Mouse (Mus musculus) T-helper 2 cell (primary cell): ENCODE data around the gene Cds1.
"Not testable (repeated sequence)": the region's sequence is repeated elsewhere in the genome, so short reads cannot be mapped to it uniquely, and the experiment has no call there.

Experiments used
- in situ Hi-C: fragments of 300-600 bp; cut with MboI, MseI; formaldehyde crosslinking; loops from one replicate; pipeline ENCODE4 v1.15.1; 2025; ENCODE audit warnings: high pct_unique_total_duplicates

Cds1 gene

GRCm38 (mm10) chr5:101828932-101829331 is 64.0 kb downstream of the Cds1 start:
- in situ Hi-C loops, result no loop called here

DNA sequence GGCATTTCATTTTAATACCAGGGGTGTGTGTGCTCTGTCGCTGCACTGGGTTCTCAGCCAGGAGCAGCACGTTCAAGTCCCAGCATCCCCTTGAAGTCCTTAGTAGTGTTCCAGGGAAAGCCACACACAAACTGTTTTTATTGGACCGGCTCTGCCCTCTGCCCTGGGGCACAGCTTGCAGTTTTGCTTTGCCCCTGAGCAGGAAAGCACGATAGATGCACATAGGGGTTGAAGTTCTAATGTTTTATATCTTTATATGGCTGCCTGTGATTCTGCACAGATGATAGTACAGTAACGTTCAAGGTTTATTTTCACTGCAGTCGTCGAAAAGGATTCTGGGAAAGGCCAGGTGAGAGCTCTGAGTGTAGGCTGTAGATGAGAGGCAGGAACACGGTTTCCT is 65.2 kb downstream of the Cds1 start:
- in situ Hi-C loops, result no loop called here

GRCm38 (mm10) chr5:101832042-101832441 is 67.1 kb downstream of the Cds1 start:
- in situ Hi-C loops, result no loop called here

DNA sequence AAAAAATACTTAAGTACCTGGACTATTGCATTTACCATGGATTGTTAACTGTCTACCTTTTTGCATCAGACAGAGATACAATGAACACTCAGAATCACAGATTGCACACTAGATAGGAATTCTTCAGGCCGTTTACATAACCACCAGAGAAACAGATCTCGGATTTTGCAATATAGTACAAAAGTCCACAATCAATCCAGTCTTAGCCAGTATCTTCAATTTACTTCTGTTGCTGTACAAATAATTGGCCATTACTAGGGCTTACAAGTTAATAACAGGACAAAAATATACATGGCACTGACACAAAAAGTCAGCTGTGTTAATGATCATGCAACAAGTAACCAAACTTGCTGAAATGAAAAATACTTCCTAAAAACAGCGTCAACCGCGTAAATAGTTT is 68.1 kb downstream of the Cds1 start:
- in situ Hi-C loops, result no loop called here

GRCm38 (mm10) chr5:101833875-101834274 is 68.9 kb downstream of the Cds1 start:
- in situ Hi-C loops, result no loop called here

- in situ Hi-C loops, result no loop called here
Measured at GRCm38 (mm10) chr5:101836221-101836620, 71.3 kb downstream of the Cds1 start.

GRCm38 (mm10) chr5:101837605-101838004 is 72.7 kb downstream of the Cds1 start:
- in situ Hi-C loops, result not testable (repeated sequence)

DNA sequence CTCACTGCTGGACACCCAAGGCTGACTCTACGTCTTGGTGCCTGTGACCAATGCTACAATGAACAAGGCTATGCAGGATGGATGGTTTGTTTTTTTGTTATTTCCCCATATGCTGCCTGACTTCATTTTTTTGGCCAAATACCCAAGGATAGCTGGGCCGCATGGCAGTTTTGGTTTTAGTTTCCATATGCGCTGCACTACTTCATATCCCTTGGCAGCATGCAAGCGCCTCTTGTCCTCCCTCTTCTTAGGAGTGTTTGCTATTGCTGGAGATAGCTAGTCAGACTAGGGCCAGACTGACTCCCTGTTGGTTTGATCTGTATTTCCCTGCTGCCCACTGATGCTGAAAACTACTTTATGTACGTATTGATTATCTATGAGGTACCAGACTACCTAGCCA is 75.5 kb downstream of the Cds1 start:
- in situ Hi-C loops, result no loop called here

GRCm38 (mm10) chr5:101845011-101845410 is 80.1 kb downstream of the Cds1 start:
- in situ Hi-C loops, result no loop called here

DNA sequence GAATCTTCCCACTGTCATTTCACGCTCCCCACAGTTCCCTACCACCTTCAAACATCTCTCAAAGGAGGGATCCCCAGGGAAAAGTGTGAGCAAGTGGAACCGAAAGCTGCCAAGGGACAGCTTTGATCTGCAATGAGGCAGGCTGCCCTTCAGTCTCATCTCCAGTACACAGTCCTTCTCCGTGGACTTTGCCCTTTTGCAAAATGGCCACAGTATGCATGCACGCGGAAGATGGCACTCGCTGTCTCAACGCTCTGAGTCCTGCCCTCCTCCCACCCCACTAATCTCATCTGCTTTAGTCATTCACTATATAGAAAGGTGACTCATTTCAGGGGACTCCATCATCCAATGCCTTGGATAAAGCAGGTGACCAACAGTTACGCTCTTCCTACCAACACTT is 81.0 kb downstream of the Cds1 start:
- in situ Hi-C loops, result no loop called here

DNA sequence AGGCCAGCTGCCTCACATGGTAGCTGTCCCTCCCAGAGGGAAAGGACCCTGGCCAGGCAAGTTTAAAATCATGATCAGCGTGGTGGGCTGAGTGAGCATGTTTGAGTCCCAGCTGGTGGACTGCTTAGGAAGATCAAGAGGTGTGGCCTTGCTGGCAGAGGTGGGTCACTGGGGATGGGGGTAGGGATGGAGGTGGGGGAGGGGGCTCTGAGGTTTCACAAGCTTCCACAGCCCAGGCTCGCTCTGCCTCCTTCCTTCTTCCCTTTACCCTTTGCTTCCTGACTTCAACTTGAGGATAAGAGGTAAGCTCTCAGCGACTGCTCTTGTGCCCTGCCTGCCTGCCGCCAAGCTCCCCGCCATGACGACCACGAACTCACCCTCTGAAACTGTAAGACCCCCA is 82.4 kb downstream of the Cds1 start:
- in situ Hi-C loops, result no loop called here

- in situ Hi-C loops, result no loop called here
Measured at GRCm38 (mm10) chr5:101847762-101848161, 82.8 kb downstream of the Cds1 start.

DNA sequence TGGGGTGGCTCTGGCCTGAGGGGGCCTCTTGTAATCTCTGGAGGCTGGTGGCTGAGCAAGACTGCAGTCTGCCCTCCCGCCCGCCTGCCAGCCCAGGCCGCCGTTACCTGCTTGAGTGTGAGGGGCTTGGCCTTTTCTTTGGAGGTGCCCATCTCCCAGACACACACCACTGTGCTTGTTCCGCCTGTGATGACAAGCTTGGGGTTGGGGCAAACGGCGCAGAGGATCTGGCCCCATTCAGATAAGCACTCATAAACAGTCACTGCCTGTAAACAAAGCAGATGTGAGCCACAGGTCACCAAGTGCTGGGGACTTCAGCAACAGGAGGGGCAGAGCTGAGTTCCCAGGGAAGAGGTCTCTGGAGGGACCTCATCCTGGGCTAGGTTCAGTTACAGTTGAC is 86.2 kb downstream of the Cds1 start:
- in situ Hi-C loops, result no loop called here

GRCm38 (mm10) chr5:101852116-101852680 is 87.3 kb downstream of the Cds1 start:
- in situ Hi-C loops, result no loop called here

DNA sequence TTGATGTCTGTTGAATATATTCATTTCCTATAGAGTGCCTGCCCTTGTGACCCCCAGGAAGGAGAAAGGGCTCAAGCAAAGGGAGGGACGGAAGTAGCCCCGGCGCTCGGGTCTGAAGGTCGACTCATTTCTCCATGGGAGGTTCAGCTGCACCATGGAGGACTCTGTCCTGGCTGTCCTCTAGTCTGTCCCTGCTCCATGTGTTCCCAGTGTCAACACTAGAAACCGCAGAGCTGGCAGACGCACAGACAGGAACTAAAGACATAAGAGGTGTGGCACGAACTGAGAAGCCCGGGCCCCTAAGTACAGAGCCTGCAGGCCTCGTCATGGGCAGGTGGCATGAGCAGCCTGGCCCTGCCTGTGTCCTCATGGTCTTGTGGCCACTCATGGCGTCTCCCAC is 89.2 kb downstream of the Cds1 start:
- in situ Hi-C loops, result no loop called here

GRCm38 (mm10) chr5:101854667-101855066 is 89.7 kb downstream of the Cds1 start:
- in situ Hi-C loops, result no loop called here

DNA sequence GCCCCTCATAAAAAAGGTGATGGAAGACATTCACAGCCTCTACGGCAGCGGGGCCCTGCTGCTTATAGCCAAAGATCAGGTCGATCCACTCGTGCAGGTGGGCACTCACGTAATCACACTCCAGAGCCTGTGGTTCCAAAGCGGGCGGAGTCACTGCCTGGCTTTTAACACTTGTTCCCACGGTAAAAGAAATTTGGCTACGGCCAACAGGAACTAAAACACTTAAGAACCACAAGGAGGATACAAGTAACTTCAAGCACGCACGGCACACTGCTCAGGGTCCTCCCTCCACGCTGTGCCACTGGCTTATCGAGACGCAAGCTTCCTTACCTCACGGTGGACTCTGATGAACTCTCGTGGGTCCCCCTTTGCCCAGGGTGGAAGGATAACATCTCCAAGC is 90.5 kb downstream of the Cds1 start:
- in situ Hi-C loops, result no loop called here

DNA sequence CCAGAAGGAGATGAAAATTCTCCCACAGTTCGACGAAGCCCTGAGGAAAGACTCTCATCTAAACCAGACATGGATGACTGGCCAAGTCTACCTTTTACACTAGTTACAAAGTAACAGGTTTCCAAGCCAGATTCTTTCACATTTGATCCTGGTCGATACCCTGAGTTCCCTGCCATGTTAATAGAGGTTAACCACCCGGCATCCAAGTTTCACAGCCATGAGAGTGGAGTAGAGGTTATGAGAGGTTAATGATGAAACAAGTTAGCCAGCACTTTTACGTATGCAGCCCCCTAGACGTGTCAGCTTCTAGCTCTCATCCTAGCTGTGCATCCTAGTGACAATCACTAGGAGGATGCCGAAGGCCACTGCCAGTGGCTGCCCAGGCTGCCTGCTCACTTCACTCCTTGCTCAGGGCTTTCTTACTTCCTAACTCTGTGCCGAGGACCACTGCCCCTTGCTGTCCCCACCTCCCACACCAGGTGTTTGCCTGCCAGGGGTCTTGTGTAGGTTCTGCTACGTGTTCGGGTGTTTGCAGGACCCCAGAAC is 94.0 kb downstream of the Cds1 start:
- in situ Hi-C loops, result no loop called here

DNA sequence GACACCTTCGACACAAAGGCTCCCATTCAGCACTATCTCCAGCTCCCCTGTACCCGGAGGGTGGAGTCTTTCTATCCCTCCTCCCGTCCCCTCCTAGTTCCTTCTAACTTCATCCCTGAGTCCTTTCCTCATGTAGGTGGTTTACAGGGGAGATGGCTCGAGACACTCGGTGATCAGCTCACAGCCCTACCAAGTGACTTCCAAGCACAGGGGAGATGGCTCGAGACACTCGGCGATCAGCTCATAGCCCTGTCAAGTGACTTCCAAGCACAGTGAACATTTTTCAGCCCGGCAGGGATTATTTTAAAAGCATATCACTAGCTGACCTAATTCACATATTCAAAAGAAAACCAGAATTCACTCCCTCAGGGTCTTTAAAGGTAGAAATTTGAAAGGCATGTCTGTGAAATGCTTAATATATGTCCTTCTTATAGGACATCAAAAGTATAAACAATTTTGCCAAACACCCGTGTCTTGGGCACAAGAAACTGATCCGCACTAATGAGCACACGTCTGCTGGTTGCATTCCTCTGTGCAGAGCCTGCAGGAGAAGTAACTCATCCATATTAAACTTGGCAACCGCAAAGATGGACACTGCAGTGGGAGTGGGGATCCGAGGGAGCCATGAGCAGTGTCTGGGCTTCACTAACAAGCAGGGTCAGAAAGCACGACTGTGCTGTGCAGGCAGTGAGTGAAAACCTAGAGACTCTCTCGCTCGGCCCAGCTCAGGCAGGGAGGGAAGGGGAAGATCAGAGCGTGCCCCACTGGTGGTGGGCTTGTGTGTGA is 97.0 kb downstream of the Cds1 start:
- in situ Hi-C loops, result no loop called here

GRCm38 (mm10) chr5:101862651-101863050 is 97.7 kb downstream of the Cds1 start:
- in situ Hi-C loops, result no loop called here

DNA sequence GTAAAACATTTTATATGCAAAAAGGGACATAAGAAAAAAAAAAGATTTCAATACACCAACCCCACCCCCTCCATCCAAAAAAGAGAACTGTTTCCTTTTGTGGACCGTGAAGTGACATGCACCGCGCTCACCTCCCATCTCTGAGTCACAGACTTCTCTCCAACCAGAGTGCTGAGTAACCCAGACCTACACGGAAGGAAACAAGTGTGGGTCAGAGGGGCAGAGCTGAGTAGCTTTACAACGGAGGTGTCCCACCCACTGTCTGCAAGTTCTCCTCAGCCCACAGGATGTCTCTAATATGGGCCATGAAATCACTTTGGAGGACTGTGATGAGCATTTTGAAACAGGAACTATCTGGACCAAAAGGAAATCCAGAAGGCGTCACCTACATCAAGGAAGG is 99.0 kb downstream of the Cds1 start:
- in situ Hi-C loops, result no loop called here

GRCm38 (mm10) chr5:101866722-101867121 is 101.8 kb downstream of the Cds1 start:
- in situ Hi-C loops, result no loop called here
